Mouse (Mus musculus): ENCODE measurements around the gene Sgta. TPM values are rescaled to one million over a fixed set of nuclear protein-coding genes. Genes with fewer than 3 reads are reported as not detected.
A peak's percentile ranks its signal among the peaks of the same experiment; 100 is the strongest.

The Sgta gene
- total and polyA plus RNA-seq, 3 experiments: 67.6 to 123 (median 104) TPM

- TF ChIP-seq TCF12 (IDR thresholded peaks at IDR 0.05; ENCODE audit: low read depth, low read length) (no peak), BHLHE40 (IDR thresholded peaks at IDR 0.05; ENCODE audit: low read depth, low read length) (peak; percentile 26; the same call in 1 of the 2 replicates), CHD1 (IDR thresholded peaks at IDR 0.05; ENCODE audit: low read depth, low read length) (no peak), USF1 (IDR thresholded peaks at IDR 0.05; ENCODE audit: low read depth, low read length) (no peak), KAT2A (IDR thresholded peaks at IDR 0.05; ENCODE audit: insufficient replicate concordance, low read length) (no peak), RCOR1 (conservative IDR thresholded peaks at IDR 0.05; ENCODE audit: low read depth, low read length) (no peak), POLR2A (IDR thresholded peaks at IDR 0.05; ENCODE audit: low read depth, low read length) (no peak), NELFE (IDR thresholded peaks at IDR 0.05; ENCODE audit: low read depth, low read length) (peak; percentile 42; the same call in 1 of the 2 replicates), ZMIZ1 (IDR thresholded peaks at IDR 0.05; ENCODE audit: low read depth, low read length) (no peak), MXI1 (IDR thresholded peaks at IDR 0.05; ENCODE audit: low read depth, low read length) (no peak; the same call in 1 of the 2 replicates), UBTF (IDR thresholded peaks at IDR 0.05; ENCODE audit: low read depth, low read length) (no peak), SIN3A (IDR thresholded peaks at IDR 0.05; ENCODE audit: low read length) (peak; percentile 60), ZC3H11A (IDR thresholded peaks at IDR 0.05; ENCODE audit: low read depth, low read length) (peak; percentile 93), EP300 (IDR thresholded peaks at IDR 0.05; ENCODE audit: low read length) (no peak)
Measured at GRCm38 (mm10) chr10:80995091-80995632, 64.8 kb downstream of the Sgta start (continued).

- H3K27me3 ChIP-seq (replicated peaks): peaks cover 49% of the 10 kb centered on the region
- no peak overlapping the region for H3K4me3 ChIP-seq (replicated peaks in 1 of 3; ENCODE audit: low read depth in 2 of 3, low read length in 2 of 3, poor library complexity in 1 of 3)
- no peaks in the 10 kb centered on the region for H3K36me3 ChIP-seq (replicated peaks in 1 of 2; ENCODE audit: control insufficient read depth in 1 of 2, insufficient read depth in 1 of 2, low read length in 1 of 2)
- H3K9ac ChIP-seq (ENCODE audit: insufficient read depth, low read depth): no peak overlapping the region
- TF ChIP-seq MAZ (IDR thresholded peaks at IDR 0.05; ENCODE audit: low read depth, low read length): no peak
- no peaks in the 10 kb centered on the region for H3K79me2 ChIP-seq (replicated peaks; ENCODE audit: control insufficient read depth, extremely low read depth, insufficient read depth, poor library complexity, severe bottlenecking)
- in situ Hi-C loops (cut with MboI; ENCODE audit: low pct_ligation_motif_present, low pct_unique_long_range_greater_than_20kb, low sequenced_read_pairs): loop anchor here (5.0 to 10.0 kb wide), 5 partner anchors 67 to 247 kb away; partner anchors contain the start of gene Amh
- H3K4me2 ChIP-seq (ENCODE audit: insufficient read depth, low read depth, poor library complexity, severe bottlenecking): no peak overlapping the region
- dilution Hi-C loops (cut with MboI; ENCODE audit: extremely low pct_ligation_motif_present, extremely low pct_unique_long_range_greater_than_20kb, low sequenced_read_pairs): no loop called here
- H3K9me3 ChIP-seq (replicated peaks; ENCODE audit: low read length): peaks cover 6% of the 10 kb centered on the region
- H3K4me1 ChIP-seq (ENCODE audit: control insufficient read depth in 1 of 2, insufficient read depth in 2 of 2): peaks cover 16 to 44% of the 10 kb centered on the region in 2 experiments
- H3K27ac ChIP-seq (ENCODE audit: insufficient read depth, low read depth): no peak overlapping the region
- no peak for DNase-seq (ENCODE audit: extremely low read depth)
Measured at GRCm38 (mm10) chr10:80994621-80995020, 65.4 kb downstream of the Sgta start.

Other genes with a start within 250 kb of the Sgta start
Only the 20 nearest of the 28 such genes appear.
- gene Sppl2b, start 204.9 kb downstream of the Sgta start, total RNA-seq (2012; rRNA removed): 19.0 and 23.7 TPM in 2 replicates
- 12.3 and 13.8 TPM in 2 replicates for gene Sppl2b, start 204.9 kb downstream of the Sgta start, total RNA-seq (2014; rRNA removed)
- gene Sppl2b, start 204.9 kb downstream of the Sgta start, polyA plus RNA-seq (2012; ENCODE audit: insufficient read length, low read depth): 24.1 and 30.0 TPM in 2 replicates
- gene Tmprss9, start 188.3 kb downstream of the Sgta start, total RNA-seq (2012; rRNA removed): 0.04 TPM in 1 of 2 replicates, not detected in the other
- not detected in 2 replicates for gene Tmprss9, start 188.3 kb downstream of the Sgta start, total RNA-seq (2014; rRNA removed)
- gene Tmprss9, start 188.3 kb downstream of the Sgta start, polyA plus RNA-seq (2012; ENCODE audit: insufficient read length, low read depth): 0.07 TPM in 1 of 2 replicates, not detected in the other
- 279 and 313 TPM in 2 replicates for gene Timm13, start 159.2 kb downstream of the Sgta start, total RNA-seq (2012; rRNA removed)
- gene Timm13, start 159.2 kb downstream of the Sgta start, total RNA-seq (2014; rRNA removed): 137 and 139 TPM in 2 replicates
- 292 and 344 TPM in 2 replicates for gene Timm13, start 159.2 kb downstream of the Sgta start, polyA plus RNA-seq (2012; ENCODE audit: insufficient read length, low read depth)
- gene Lmnb2, start 141.9 kb downstream of the Sgta start, total RNA-seq (2012; rRNA removed): 23.6 and 25.8 TPM in 2 replicates
- gene Lmnb2, start 141.9 kb downstream of the Sgta start, total RNA-seq (2014; rRNA removed): 22.2 and 23.7 TPM in 2 replicates
- gene Lmnb2, start 141.9 kb downstream of the Sgta start, polyA plus RNA-seq (2012; ENCODE audit: insufficient read length, low read depth): 20.7 and 23.6 TPM in 2 replicates
- 36.2 and 52.5 TPM in 2 replicates for gene Gadd45b, start 130.1 kb downstream of the Sgta start, total RNA-seq (2012; rRNA removed)
- 19.3 and 24.4 TPM in 2 replicates for gene Gadd45b, start 130.1 kb downstream of the Sgta start, total RNA-seq (2014; rRNA removed)
- 14.9 and 16.4 TPM in 2 replicates for gene Gadd45b, start 130.1 kb downstream of the Sgta start, polyA plus RNA-seq (2012; ENCODE audit: insufficient read length, low read depth)
- gene Gng7, start 45.2 kb downstream of the Sgta start, total RNA-seq (2012; rRNA removed): 0.46 and 0.47 TPM in 2 replicates
- not detected in 2 replicates for gene Gng7, start 45.2 kb downstream of the Sgta start, total RNA-seq (2014; rRNA removed)
- gene Gng7, start 45.2 kb downstream of the Sgta start, polyA plus RNA-seq (2012; ENCODE audit: insufficient read length, low read depth): 0.24 and 0.68 TPM in 2 replicates
- not detected in 2 replicates for gene Diras1, start 34.5 kb downstream of the Sgta start, total RNA-seq (2012; rRNA removed)
- gene Diras1, start 34.5 kb downstream of the Sgta start, total RNA-seq (2014; rRNA removed): not detected in 2 replicates
- not detected in 2 replicates for gene Diras1, start 34.5 kb downstream of the Sgta start, polyA plus RNA-seq (2012; ENCODE audit: insufficient read length, low read depth)
- gene Slc39a3, start 22.8 kb downstream of the Sgta start, total RNA-seq (2012; rRNA removed): 6.3 and 7.2 TPM in 2 replicates
- 3.5 and 3.9 TPM in 2 replicates for gene Slc39a3, start 22.8 kb downstream of the Sgta start, total RNA-seq (2014; rRNA removed)
- gene Slc39a3, start 22.8 kb downstream of the Sgta start, polyA plus RNA-seq (2012; ENCODE audit: insufficient read length, low read depth): 4.2 and 4.3 TPM in 2 replicates
- 123 and 136 TPM in 2 replicates for gene Thop1, start 9.9 kb upstream of the Sgta start, total RNA-seq (2012; rRNA removed)
- gene Thop1, start 9.9 kb upstream of the Sgta start, total RNA-seq (2014; rRNA removed): 70.9 and 81.1 TPM in 2 replicates
- gene Thop1, start 9.9 kb upstream of the Sgta start, polyA plus RNA-seq (2012; ENCODE audit: insufficient read length, low read depth): 94.5 and 105 TPM in 2 replicates
- not detected in 2 replicates for gene Creb3l3, start 38.7 kb upstream of the Sgta start, total RNA-seq (2012; rRNA removed)
- not detected in 2 replicates for gene Creb3l3, start 38.7 kb upstream of the Sgta start, total RNA-seq (2014; rRNA removed)
- 0.13 TPM in 1 of 2 replicates, not detected in the other for gene Creb3l3, start 38.7 kb upstream of the Sgta start, polyA plus RNA-seq (2012; ENCODE audit: insufficient read length, low read depth)
- 127 and 146 TPM in 2 replicates for gene Map2k2, start 45.7 kb upstream of the Sgta start, total RNA-seq (2012; rRNA removed)
- gene Map2k2, start 45.7 kb upstream of the Sgta start, total RNA-seq (2014; rRNA removed): 67.2 and 79.2 TPM in 2 replicates
- gene Map2k2, start 45.7 kb upstream of the Sgta start, polyA plus RNA-seq (2012; ENCODE audit: insufficient read length, low read depth): 120 and 130 TPM in 2 replicates
- gene Zbtb7a, start 75.0 kb upstream of the Sgta start, total RNA-seq (2012; rRNA removed): 15.3 and 18.2 TPM in 2 replicates
- gene Zbtb7a, start 75.0 kb upstream of the Sgta start, total RNA-seq (2014; rRNA removed): 3.0 TPM in 2 replicates
- gene Zbtb7a, start 75.0 kb upstream of the Sgta start, polyA plus RNA-seq (2012; ENCODE audit: insufficient read length, low read depth): 20.1 and 21.3 TPM in 2 replicates
- gene Pias4, start 107.7 kb upstream of the Sgta start, total RNA-seq (2012; rRNA removed): 24.3 and 26.6 TPM in 2 replicates
- gene Pias4, start 107.7 kb upstream of the Sgta start, total RNA-seq (2014; rRNA removed): 13.6 and 15.3 TPM in 2 replicates
- 26.5 and 33.5 TPM in 2 replicates for gene Pias4, start 107.7 kb upstream of the Sgta start, polyA plus RNA-seq (2012; ENCODE audit: insufficient read length, low read depth)
- 3,382 and 4,660 TPM in 2 replicates for gene Eef2, start 116.5 kb upstream of the Sgta start, total RNA-seq (2012; rRNA removed)
- gene Eef2, start 116.5 kb upstream of the Sgta start, total RNA-seq (2014; rRNA removed): 1,528 and 1,752 TPM in 2 replicates
- gene Eef2, start 116.5 kb upstream of the Sgta start, polyA plus RNA-seq (2012; ENCODE audit: insufficient read length, low read depth): 2,532 and 2,649 TPM in 2 replicates
- 43.9 and 46.2 TPM in 2 replicates for gene Dapk3, start 122.8 kb upstream of the Sgta start, total RNA-seq (2012; rRNA removed)
- gene Dapk3, start 122.8 kb upstream of the Sgta start, total RNA-seq (2014; rRNA removed): 25.4 and 27.5 TPM in 2 replicates
- gene Dapk3, start 122.8 kb upstream of the Sgta start, polyA plus RNA-seq (2012; ENCODE audit: insufficient read length, low read depth): 39.5 and 44.5 TPM in 2 replicates
- gene 4930442H23Rik, start 123.7 kb upstream of the Sgta start, total RNA-seq (2012; rRNA removed): 0.29 TPM in 1 of 2 replicates, not detected in the other
- not detected in 2 replicates for gene 4930442H23Rik, start 123.7 kb upstream of the Sgta start, total RNA-seq (2014; rRNA removed)
- 0.27 and 0.35 TPM in 2 replicates for gene 4930442H23Rik, start 123.7 kb upstream of the Sgta start, polyA plus RNA-seq (2012; ENCODE audit: insufficient read length, low read depth)
- 0.08 TPM in 1 of 2 replicates, not detected in the other for gene Nmrk2, start 141.9 kb upstream of the Sgta start, total RNA-seq (2012; rRNA removed)
- gene Nmrk2, start 141.9 kb upstream of the Sgta start, total RNA-seq (2014; rRNA removed): not detected in 2 replicates
- not detected in 2 replicates for gene Nmrk2, start 141.9 kb upstream of the Sgta start, polyA plus RNA-seq (2012; ENCODE audit: insufficient read length, low read depth)
- 0.08 and 0.17 TPM in 2 replicates for gene Atcay, start 170.7 kb upstream of the Sgta start, total RNA-seq (2012; rRNA removed)
- 0.05 TPM in 1 of 2 replicates, not detected in the other for gene Atcay, start 170.7 kb upstream of the Sgta start, total RNA-seq (2014; rRNA removed)
- 0.06 and 0.12 TPM in 2 replicates for gene Atcay, start 170.7 kb upstream of the Sgta start, polyA plus RNA-seq (2012; ENCODE audit: insufficient read length, low read depth)
- 5.5 and 13.5 TPM in 2 replicates for gene Zfr2, start 173.0 kb upstream of the Sgta start, total RNA-seq (2012; rRNA removed)
- 1.0 and 1.2 TPM in 2 replicates for gene Zfr2, start 173.0 kb upstream of the Sgta start, total RNA-seq (2014; rRNA removed)
- gene Zfr2, start 173.0 kb upstream of the Sgta start, polyA plus RNA-seq (2012; ENCODE audit: insufficient read length, low read depth): 2.4 and 2.7 TPM in 2 replicates
- gene Matk, start 192.8 kb upstream of the Sgta start, total RNA-seq (2012; rRNA removed): 2.9 and 3.9 TPM in 2 replicates
- 4.9 and 5.2 TPM in 2 replicates for gene Matk, start 192.8 kb upstream of the Sgta start, total RNA-seq (2014; rRNA removed)
- 2.1 and 2.5 TPM in 2 replicates for gene Matk, start 192.8 kb upstream of the Sgta start, polyA plus RNA-seq (2012; ENCODE audit: insufficient read length, low read depth)

Measured in CH12.LX (cell line).